Mouse (Mus musculus) E14TG2a.4 (cell line): ENCODE data around the gene Ttc39b.

Experiments
- CTCF ChIP-seq: conservative IDR thresholded peaks from 2 replicates; pipeline ENCODE4 v1.5.1; 2014; ENCODE audit warnings: low read length
- NANOG ChIP-seq: IDR thresholded peaks from 2 replicates; pipeline ENCODE4 v1.6.1; 2014; ENCODE audit warnings: borderline replicate concordance, low read length, mixed read lengths
- POU5F1 ChIP-seq: IDR thresholded peaks from 2 replicates; pipeline ENCODE4 v1.6.1; 2014; ENCODE audit warnings: low read length, borderline replicate concordance

GRCm38 (mm10) chr4:83348970-83349369 is 24.9 kb upstream of the Ttc39b start:
- TF ChIP-seq CTCF (no peak), NANOG (no peak), POU5F1 (no peak)
